Comparison of ENCODE assay signal across 8 mouse cellular contexts in the genomic region with DNA sequence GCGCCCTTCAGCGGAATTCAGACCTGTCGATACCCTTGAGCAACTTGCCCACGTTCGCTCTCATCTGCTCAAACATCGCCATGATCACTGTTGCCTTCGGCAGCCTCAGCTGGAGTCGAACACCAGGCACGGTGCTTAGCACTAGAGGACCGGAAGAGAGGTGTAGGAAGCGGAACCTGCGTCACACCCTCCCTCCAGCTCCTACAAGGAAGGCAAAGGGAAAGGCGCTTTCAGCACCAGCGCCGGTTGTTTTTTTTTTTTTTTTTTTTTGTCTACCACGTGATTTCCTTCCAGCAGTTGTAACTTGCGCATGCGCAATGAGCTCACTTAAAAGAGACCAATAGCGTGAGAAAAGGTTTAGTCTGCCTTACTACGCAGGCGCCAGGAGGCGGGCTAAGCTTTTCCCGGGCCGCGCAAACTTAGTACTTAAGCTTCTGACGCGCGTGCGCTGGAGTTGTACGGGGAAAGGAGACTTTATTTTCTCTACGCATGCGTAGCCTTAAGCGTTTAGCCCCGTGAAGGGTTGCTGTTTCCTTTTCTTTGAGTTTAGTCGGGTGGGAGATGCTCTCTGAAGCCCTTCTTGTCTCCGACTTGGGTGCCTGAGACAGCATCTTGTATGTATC. TPM values are rescaled to one million over a fixed set of nuclear protein-coding genes. Genes with fewer than 3 reads are reported as not detected.
DNase-seq lines count a peak whose midpoint lies in the region; ATAC-seq and TF ChIP-seq lines count a peak whose summit lies in the region.

A gene (minus strand): TSS at position 214 of the 623 bp plus-strand sequence.
A gene (plus strand): TSS at position 400 of the 623 bp plus-strand sequence.

- peak; percentile 98 for DNase-seq in heart, postnatal 10 days
- DNase-seq in large intestine, adult 2 months (ENCODE audit: low read depth, low spot score): peak; percentile 98
- DNase-seq in liver, postnatal 0 days: peak; percentile 94
- DNase-seq in testis, postnatal 10 days (ENCODE audit: low spot score): peak; percentile 97

- no peaks in the 10 kb centered on the region for H3K9me3 ChIP-seq in ES-Bruce4 (replicated peaks; ENCODE audit: control insufficient read depth, insufficient read depth, low read length, poor library complexity, severe bottlenecking)
- H3K9me3 ChIP-seq in forebrain, embryonic 13.5 days (replicated peaks): no peaks in the 10 kb centered on the region
- no peaks in the 10 kb centered on the region for H3K9me3 ChIP-seq in liver, postnatal 0 days (ENCODE audit: low read length)
- no peaks in the 10 kb centered on the region for H3K9me3 ChIP-seq in neural tube, embryonic 14.5 days (ENCODE audit: control insufficient read depth, low read length)

- TF ChIP-seq POLR2A in ES-Bruce4 (IDR thresholded peaks at IDR 0.05; ENCODE audit: insufficient read depth, low read length): peak; percentile 82

- intact Hi-C loops in heart, postnatal 10 days (cut with DNase I): loop anchor here (10.0 kb wide), 2 partner anchors 313 to 547 kb away; a partner anchor contains a TSS

- peak within 1 kb of the TSS; percentile 85 for H3K27ac ChIP-seq in ES-Bruce4 (ENCODE audit: insufficient read depth, low read length)
- peak within 1 kb of the TSS; percentile 51 for H3K27ac ChIP-seq in forebrain, embryonic 13.5 days
- peak within 1 kb of the TSS; percentile 92 for H3K27ac ChIP-seq in liver, postnatal 0 days (ENCODE audit: low read depth)
- peak within 1 kb of the TSS; percentile 66 for H3K27ac ChIP-seq in neural tube, embryonic 14.5 days (ENCODE audit: low read depth, low read length)

- no peaks in the 10 kb centered on the region for H3K27me3 ChIP-seq in ES-Bruce4 (ENCODE audit: control insufficient read depth, insufficient read depth, low read length, poor library complexity, severe bottlenecking)
- H3K27me3 ChIP-seq in forebrain, embryonic 13.5 days: no peaks in the 10 kb centered on the region
- H3K27me3 ChIP-seq in liver, postnatal 0 days (ENCODE audit: insufficient read depth, low read length): no peaks in the 10 kb centered on the region
- H3K27me3 ChIP-seq in neural tube, embryonic 14.5 days (ENCODE audit: control insufficient read depth, insufficient read depth, low read length): no peaks in the 10 kb centered on the region

- WGBS in forebrain, embryonic 13.5 days: under 1% methylated on average over 36 of the region's 36 CpGs
- WGBS in large intestine, adult 2 months: under 1% methylated on average over 36 of the region's 36 CpGs
- WGBS in liver, postnatal 0 days (ENCODE audit: insufficient replicate concordance): under 1% methylated on average over 36 of the region's 36 CpGs
- WGBS in neural tube, embryonic 14.5 days: under 1% methylated on average over 36 of the region's 36 CpGs

- ATAC-seq in cerebellum, adult (ENCODE audit: insufficient number of reproducible peaks, low FRiP score, low TSS enrichment): peak; percentile 96
- peak; percentile 97 for ATAC-seq in forebrain, embryonic 13.5 days
- peak; percentile 92 for ATAC-seq in liver, postnatal 0 days
- peak; percentile 96 for ATAC-seq in neural tube, embryonic 14.5 days (ENCODE audit: low read depth)

- no peak for TF ChIP-seq CTCF in ES-Bruce4 (IDR thresholded peaks at IDR 0.05; ENCODE audit: low read depth, low read length)
- no peak for TF ChIP-seq CTCF in liver, postnatal 0 days (IDR thresholded peaks at IDR 0.05; ENCODE audit: low read depth)

- H3K36me3 ChIP-seq in ES-Bruce4 (ENCODE audit: control insufficient read depth, insufficient read depth, low read length, poor library complexity, severe bottlenecking): peaks cover 28% of the 10 kb centered on the region
- H3K36me3 ChIP-seq in forebrain, embryonic 13.5 days (ENCODE audit: poor library complexity, severe bottlenecking): peaks cover 28% of the 10 kb centered on the region
- peaks cover 26% of the 10 kb centered on the region for H3K36me3 ChIP-seq in liver, postnatal 0 days (replicated peaks; ENCODE audit: insufficient read depth, low read length)
- peaks cover 16% of the 10 kb centered on the region for H3K36me3 ChIP-seq in neural tube, embryonic 14.5 days (ENCODE audit: control insufficient read depth, insufficient read depth, low read length)

- H3K4me3 ChIP-seq in ES-Bruce4 (ENCODE audit: low read depth, low read length): peak within 1 kb of the TSS; percentile 93
- H3K4me3 ChIP-seq in forebrain, embryonic 13.5 days: peak within 1 kb of the TSS; percentile 78
- H3K4me3 ChIP-seq in liver, postnatal 0 days (ENCODE audit: low read depth, low read length): peak within 1 kb of the TSS; percentile 82
- H3K4me3 ChIP-seq in neural tube, embryonic 14.5 days (ENCODE audit: low read depth, low read length): peak within 1 kb of the TSS; percentile 53

- H3K9ac ChIP-seq in ES-Bruce4 (ENCODE audit: low read depth, poor library complexity, severe bottlenecking): peak within 1 kb of the TSS; percentile 81
- peak within 1 kb of the TSS; percentile 82 for H3K9ac ChIP-seq in forebrain, embryonic 13.5 days
- peak within 1 kb of the TSS; percentile 82 for H3K9ac ChIP-seq in liver, postnatal 0 days (replicated peaks)
- H3K9ac ChIP-seq in neural tube, embryonic 14.5 days (replicated peaks; ENCODE audit: low read depth, low read length): peak within 1 kb of the TSS; percentile 67

- TF ChIP-seq EP300 in ES-Bruce4 (IDR thresholded peaks at IDR 0.05; ENCODE audit: insufficient read depth, low read depth, low read length): no peak
- peak; percentile 63; the same call in 1 of the 2 replicates for TF ChIP-seq EP300 in liver, postnatal 0 days (IDR thresholded peaks at IDR 0.05; ENCODE audit: low read depth)

- H3K4me2 ChIP-seq in forebrain, embryonic 13.5 days: peak within 1 kb of the TSS; percentile 84
- H3K4me2 ChIP-seq in liver, postnatal 0 days (ENCODE audit: low read depth, low read length): peak within 1 kb of the TSS; percentile 96
- H3K4me2 ChIP-seq in neural tube, embryonic 14.5 days (ENCODE audit: low read depth, low read length): peak within 1 kb of the TSS; percentile 81

- peaks cover 5% of the 10 kb centered on the region for H3K4me1 ChIP-seq in ES-Bruce4 (ENCODE audit: control insufficient read depth, insufficient read depth, low read length)
- peaks cover 22% of the 10 kb centered on the region for H3K4me1 ChIP-seq in forebrain, embryonic 13.5 days
- H3K4me1 ChIP-seq in liver, postnatal 0 days (ENCODE audit: insufficient read depth): peaks cover 21% of the 10 kb centered on the region
- H3K4me1 ChIP-seq in neural tube, embryonic 14.5 days (ENCODE audit: control insufficient read depth, insufficient read depth, low read length): peaks cover 9% of the 10 kb centered on the region; the same call in 1 of the 2 replicates

RNA-seq across cellular contexts. Expression of the first gene that starts in this region (rescaled TPM):
- polyA plus RNA-seq in ES-Bruce4 (2011; ENCODE audit: insufficient read depth, insufficient read length, low read depth, missing spikeins): 409 and 413 TPM in 2 replicates
- polyA plus RNA-seq in forebrain, embryonic 13.5 days (2015; fragmentation: Nextera tagmentation; extraction: Ambion mirVana): 351 and 356 TPM in 2 replicates
- total RNA-seq in heart, postnatal 10 days (2021): 100 to 1,000 TPM; 185 to 188 TPM
- 281 and 323 TPM in 2 replicates for polyA plus RNA-seq in large intestine, adult 2 months (2012; rRNA removed)
- 162 and 166 TPM in 2 replicates for polyA plus RNA-seq in liver, postnatal 0 days (2015; fragmentation: Nextera tagmentation; extraction: Ambion mirVana)
- polyA plus RNA-seq in neural tube, embryonic 14.5 days (2014; fragmentation: Nextera tagmentation; extraction: Ambion mirVana): 316 and 346 TPM in 2 replicates

RNA-seq across cellular contexts. Expression of the second gene that starts in this region (rescaled TPM):
- polyA plus RNA-seq in ES-Bruce4 (2011; ENCODE audit: insufficient read depth, insufficient read length, low read depth, missing spikeins): 33.2 and 36.3 TPM in 2 replicates
- 4.3 and 4.4 TPM in 2 replicates for polyA plus RNA-seq in forebrain, embryonic 13.5 days (2015; fragmentation: Nextera tagmentation; extraction: Ambion mirVana)
- 1 to 10 TPM; 2.0 to 2.2 TPM for total RNA-seq in heart, postnatal 10 days (2021)
- polyA plus RNA-seq in large intestine, adult 2 months (2012; rRNA removed): 21.4 and 27.4 TPM in 2 replicates
- 11.9 and 16.5 TPM in 2 replicates for polyA plus RNA-seq in liver, postnatal 0 days (2015; fragmentation: Nextera tagmentation; extraction: Ambion mirVana)
- 7.3 and 7.8 TPM in 2 replicates for polyA plus RNA-seq in neural tube, embryonic 14.5 days (2014; fragmentation: Nextera tagmentation; extraction: Ambion mirVana)

Comparison
In these comparisons a context has a peak if more than half of its experiments do, and no peak if none do; other contexts are left out.
1. Peak in every context shown above with its lines: DNase-seq, ATAC-seq, H3K4me3 ChIP-seq and H3K27ac ChIP-seq.